Mouse (Mus musculus): ENCODE results near the gene Ssu2. TPM values are rescaled to one million over a fixed set of nuclear protein-coding genes. Genes with fewer than 3 reads are reported as not detected.

Gene Ssu2
- polyA plus RNA-seq, 1 experiment from 2014 or later: 2.9 TPM

DNA sequence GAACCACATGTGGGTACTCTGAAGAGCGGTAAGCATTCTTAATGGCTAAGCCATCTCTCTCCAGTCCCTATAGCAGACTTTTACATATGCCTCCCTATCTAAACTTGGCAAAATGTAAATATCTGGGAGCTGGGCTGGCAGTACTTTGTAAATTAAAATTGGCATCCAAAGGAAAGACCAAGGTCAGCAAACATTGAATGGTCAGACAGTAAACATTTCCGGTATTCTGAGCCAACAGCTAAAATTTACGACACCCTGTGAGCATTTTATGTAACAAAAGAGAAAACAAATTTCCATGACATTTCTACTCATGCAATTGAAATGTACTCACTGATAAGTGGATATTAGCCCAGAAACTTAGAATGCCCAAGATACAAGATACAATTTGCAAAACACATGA, 62.6 kb downstream of the Ssu2 start:
- Histone ChIP-seq H3K9ac (ENCODE audit: low read length) (no peak overlapping the region), H3K27me3 (ENCODE audit: control insufficient read depth, insufficient read depth, low read length) (no peaks in the 10 kb centered on the region), H3K4me2 (ENCODE audit: low read depth, low read length) (no peak overlapping the region), H3K9me3 (replicated peaks; ENCODE audit: control insufficient read depth, low read length) (no peaks in the 10 kb centered on the region), H3K4me3 (replicated peaks; ENCODE audit: low read length) (no peak overlapping the region), H3K27ac (ENCODE audit: low read length) (no peak overlapping the region), H3K4me1 (ENCODE audit: control insufficient read depth, insufficient read depth, low read length) (no peaks in the 10 kb centered on the region), H3K36me3 (ENCODE audit: control insufficient read depth, insufficient read depth, low read length) (no peaks in the 10 kb centered on the region)
- no peak for ATAC-seq (ENCODE audit: insufficient read depth, low FRiP score)
- WGBS: 79% methylated on average over 3 of the region's 3 CpGs

DNA sequence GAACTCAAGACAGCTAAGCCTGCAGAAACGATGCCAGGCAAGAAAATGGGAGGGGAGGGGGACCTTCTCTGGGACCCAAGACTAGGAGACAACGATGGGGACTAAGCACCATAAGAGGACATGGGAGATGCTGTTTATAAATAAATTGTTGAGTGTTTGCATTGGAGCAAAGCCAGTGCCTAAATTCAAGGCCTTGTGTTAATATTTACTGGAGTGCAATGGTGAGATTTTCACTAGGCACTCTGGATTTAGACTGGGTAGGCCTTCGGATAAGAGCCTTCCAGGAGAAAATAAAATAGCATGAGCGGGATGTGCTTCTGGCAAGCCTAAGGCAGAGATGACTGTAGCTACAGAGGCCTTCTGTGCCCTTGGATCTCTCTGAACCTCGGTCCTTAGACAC, 64.9 kb downstream of the Ssu2 start:
- Histone ChIP-seq H3K9me3 (replicated peaks; ENCODE audit: control insufficient read depth, low read length) (no peaks in the 10 kb centered on the region), H3K4me2 (ENCODE audit: low read depth, low read length) (no peak overlapping the region), H3K27me3 (ENCODE audit: control insufficient read depth, insufficient read depth, low read length) (no peaks in the 10 kb centered on the region), H3K4me3 (replicated peaks; ENCODE audit: low read length) (no peak overlapping the region), H3K27ac (ENCODE audit: low read length) (no peak overlapping the region), H3K9ac (ENCODE audit: low read length) (no peak overlapping the region), H3K36me3 (ENCODE audit: control insufficient read depth, insufficient read depth, low read length) (no peaks in the 10 kb centered on the region), H3K4me1 (ENCODE audit: control insufficient read depth, insufficient read depth, low read length) (no peaks in the 10 kb centered on the region)
- WGBS: 70% methylated on average over 5 of the region's 5 CpGs
- no peak for ATAC-seq (ENCODE audit: insufficient read depth, low FRiP score)

DNA sequence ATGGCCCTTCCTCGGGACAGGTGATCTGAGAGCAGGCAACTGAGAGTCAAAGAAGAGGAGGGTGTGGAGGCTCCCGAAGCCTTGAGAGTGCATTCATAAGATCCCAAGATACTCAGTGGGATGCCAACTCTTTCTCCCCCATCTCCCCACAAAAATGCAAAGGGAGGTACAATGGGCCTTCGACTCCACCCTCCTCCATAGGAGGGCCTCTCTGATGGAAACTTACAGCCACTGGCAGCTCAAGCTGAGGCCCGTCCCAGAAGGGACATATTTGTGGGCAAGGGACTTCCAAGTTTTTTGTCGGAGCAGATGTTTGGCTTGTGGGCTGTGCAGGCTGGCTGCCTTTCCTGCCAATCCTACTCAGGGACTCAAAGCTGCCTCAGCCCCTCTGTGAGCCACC, 67.1 kb downstream of the Ssu2 start:
- no peaks in the 10 kb centered on the region for H3K4me1 ChIP-seq (ENCODE audit: control insufficient read depth, insufficient read depth, low read length)
- ATAC-seq (ENCODE audit: insufficient read depth, low FRiP score): no peak
- H3K9ac ChIP-seq (ENCODE audit: low read length): no peak overlapping the region
- no peak overlapping the region for H3K4me2 ChIP-seq (ENCODE audit: low read depth, low read length)
- no peaks in the 10 kb centered on the region for H3K36me3 ChIP-seq (ENCODE audit: control insufficient read depth, insufficient read depth, low read length)
- no peaks in the 10 kb centered on the region for H3K27me3 ChIP-seq (ENCODE audit: control insufficient read depth, insufficient read depth, low read length)
- 54% methylated on average over 5 of the region's 5 CpGs for WGBS
- no peak overlapping the region for H3K4me3 ChIP-seq (replicated peaks; ENCODE audit: low read length)
- H3K9me3 ChIP-seq (replicated peaks; ENCODE audit: control insufficient read depth, low read length): no peaks in the 10 kb centered on the region
- H3K27ac ChIP-seq (ENCODE audit: low read length): no peak overlapping the region

DNA sequence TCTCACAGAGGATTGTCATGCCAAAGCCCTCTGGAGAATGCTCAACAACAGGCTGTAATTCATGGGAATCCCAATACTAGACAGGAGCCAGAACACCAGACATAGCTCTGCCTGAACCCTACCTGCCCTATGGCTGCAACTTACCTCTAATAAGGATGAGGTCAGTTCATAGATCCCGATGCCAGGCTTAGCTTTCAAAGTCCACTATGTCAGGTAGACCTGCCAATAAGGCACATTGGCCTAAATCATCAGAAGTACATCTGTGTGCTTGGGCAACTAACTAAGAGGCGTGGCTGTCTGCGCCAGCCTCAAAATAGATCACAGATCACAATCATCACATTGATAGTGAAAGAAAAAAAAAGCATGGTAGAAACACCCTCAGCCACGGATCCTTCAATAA, 68.4 kb downstream of the Ssu2 start:
- H3K4me2 ChIP-seq (ENCODE audit: low read depth, low read length): no peak overlapping the region
- no peak overlapping the region for H3K4me3 ChIP-seq (replicated peaks; ENCODE audit: low read length)
- no peaks in the 10 kb centered on the region for H3K36me3 ChIP-seq (ENCODE audit: control insufficient read depth, insufficient read depth, low read length)
- H3K27ac ChIP-seq (ENCODE audit: low read length): no peak overlapping the region
- H3K9me3 ChIP-seq (replicated peaks; ENCODE audit: control insufficient read depth, low read length): no peaks in the 10 kb centered on the region
- no peaks in the 10 kb centered on the region for H3K27me3 ChIP-seq (ENCODE audit: control insufficient read depth, insufficient read depth, low read length)
- no peaks in the 10 kb centered on the region for H3K4me1 ChIP-seq (ENCODE audit: control insufficient read depth, insufficient read depth, low read length)
- ATAC-seq (ENCODE audit: insufficient read depth, low FRiP score): no peak
- 88% methylated on average over 4 of the region's 4 CpGs for WGBS
- no peak overlapping the region for H3K9ac ChIP-seq (ENCODE audit: low read length)

DNA sequence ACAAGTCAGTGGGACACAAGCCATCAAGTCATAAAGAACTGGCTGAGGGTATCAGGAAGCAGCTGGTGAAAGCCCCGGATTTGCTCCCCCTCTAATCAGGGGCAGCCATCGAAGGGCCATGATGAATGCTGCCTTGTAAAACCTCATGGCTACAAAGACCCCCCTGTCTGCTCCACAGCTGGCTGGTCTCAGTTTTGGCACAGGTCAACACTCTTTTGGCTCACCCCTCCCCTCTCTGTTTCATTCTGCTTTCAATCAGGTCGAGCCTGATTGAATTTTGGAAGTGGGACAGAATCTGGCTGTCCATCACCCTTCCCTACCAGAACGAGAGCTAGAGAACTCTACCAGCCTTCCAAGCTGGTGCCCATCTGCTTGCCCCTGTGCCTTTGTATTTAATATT, 76.4 kb downstream of the Ssu2 start:
- Histone ChIP-seq H3K4me3 (replicated peaks; ENCODE audit: low read length) (no peak overlapping the region), H3K27ac (ENCODE audit: low read length) (no peak overlapping the region), H3K9ac (ENCODE audit: low read length) (no peak overlapping the region), H3K9me3 (replicated peaks; ENCODE audit: control insufficient read depth, low read length) (no peaks in the 10 kb centered on the region), H3K4me1 (ENCODE audit: control insufficient read depth, insufficient read depth, low read length) (no peaks in the 10 kb centered on the region), H3K36me3 (ENCODE audit: control insufficient read depth, insufficient read depth, low read length) (no peaks in the 10 kb centered on the region), H3K4me2 (ENCODE audit: low read depth, low read length) (no peak overlapping the region), H3K27me3 (ENCODE audit: control insufficient read depth, insufficient read depth, low read length) (no peaks in the 10 kb centered on the region)
- no peak for ATAC-seq (ENCODE audit: insufficient read depth, low FRiP score)
- WGBS: 37% methylated on average over 4 of the region's 4 CpGs

DNA sequence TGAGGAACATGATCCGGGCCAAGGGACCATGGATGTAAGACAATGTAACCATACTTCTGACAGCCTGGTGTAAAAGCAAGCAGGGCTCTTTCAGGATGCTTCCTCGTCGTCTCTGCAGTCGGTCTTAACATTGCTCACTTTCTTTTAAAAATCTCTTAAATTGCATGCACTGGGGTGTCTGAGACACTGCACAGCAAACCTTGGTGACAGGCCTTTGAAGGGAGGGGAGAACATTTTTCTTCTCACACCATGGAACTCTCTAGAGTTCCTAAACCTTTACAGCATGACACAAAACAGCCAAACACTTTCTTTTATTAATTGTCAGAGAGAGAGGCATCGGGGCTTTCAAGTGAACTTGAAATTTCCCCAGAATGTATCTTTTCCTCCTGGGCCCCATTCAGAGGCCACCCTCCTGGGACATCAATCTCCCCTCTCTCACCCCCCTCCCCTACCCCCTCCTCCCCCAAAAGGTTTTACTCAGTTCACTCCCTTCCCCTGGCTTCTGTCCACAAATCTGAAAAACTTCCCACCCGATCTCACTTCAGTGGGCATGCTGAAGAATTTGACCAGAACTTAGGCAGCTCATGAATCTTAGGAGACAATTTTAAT, 78.4 kb downstream of the Ssu2 start:
- no peaks in the 10 kb centered on the region for H3K27me3 ChIP-seq (ENCODE audit: control insufficient read depth, insufficient read depth, low read length)
- no peaks in the 10 kb centered on the region for H3K36me3 ChIP-seq (ENCODE audit: control insufficient read depth, insufficient read depth, low read length)
- WGBS: 50% methylated on average over 6 of the region's 6 CpGs
- no peaks in the 10 kb centered on the region; the same call in 1 of the 2 replicates for H3K4me1 ChIP-seq (ENCODE audit: control insufficient read depth, insufficient read depth, low read length)
- no peak overlapping the region for H3K4me2 ChIP-seq (ENCODE audit: low read depth, low read length)
- no peak for ATAC-seq (ENCODE audit: insufficient read depth, low FRiP score)
- no peak overlapping the region for H3K4me3 ChIP-seq (replicated peaks; ENCODE audit: low read length)
- no peak overlapping the region for H3K27ac ChIP-seq (ENCODE audit: low read length)
- no peaks in the 10 kb centered on the region for H3K9me3 ChIP-seq (replicated peaks; ENCODE audit: control insufficient read depth, low read length)
- no peak overlapping the region for H3K9ac ChIP-seq (ENCODE audit: low read length)

Other genes starting within 250 kb of the Ssu2 start
- 15.3 and 30.2 TPM in 2 replicates for gene Lmcd1, start 114.3 kb downstream of the Ssu2 start, polyA plus RNA-seq (2015; fragmentation: Nextera tagmentation; extraction: Ambion mirVana)
- 2.0 and 14.6 TPM in 2 replicates for gene Cav3, start 71.5 kb upstream of the Ssu2 start, polyA plus RNA-seq (2015; fragmentation: Nextera tagmentation; extraction: Ambion mirVana)
- 0.32 and 0.35 TPM in 2 replicates for gene Oxtr, start 101.9 kb upstream of the Ssu2 start, polyA plus RNA-seq (2015; fragmentation: Nextera tagmentation; extraction: Ambion mirVana)